Mouse (Mus musculus) MEL (cell line): ENCODE results near the gene Lhx2. TPM values are rescaled to one million over a fixed set of nuclear protein-coding genes. Genes with fewer than 3 reads are reported as not detected.

Experiments
- DNase-seq: peaks from one replicate; pipeline ENCODE4 v3.0.0; 2011; ENCODE audit warnings: low read depth, low spot score
- H3K27ac ChIP-seq: 2 replicates; pipeline ENCODE4 v1.5.1; 2012; ENCODE audit warnings: low read depth, mild to moderate bottlenecking, control low read depth, low read length, moderate library complexity; ENCODE audit not compliant: control insufficient read depth
- H3K27me3 ChIP-seq, 2 experiments: fragments of 150-350 bp in 1 of 2; sonication (generic) in 1 of 2; 2 replicates each; pipeline ENCODE4 v1.6.1; 2012; ENCODE audit warnings: low read length in 2 of 2, mild to moderate bottlenecking in 2 of 2, improper control_type of control experiment in 1 of 2, moderate library complexity in 1 of 2; ENCODE audit not compliant: insufficient read depth in 2 of 2, control insufficient read depth in 1 of 2
- H3K36me3 ChIP-seq, 2 experiments: 2 replicates each; pipeline ENCODE4 v1.6.1; 2012 to 2014; ENCODE audit warnings: low read length in 2 of 2, improper control_type of control experiment in 1 of 2, inconsistent platforms in 1 of 2, mild to moderate bottlenecking in 1 of 2; ENCODE audit not compliant: insufficient read depth in 2 of 2, control insufficient read depth in 1 of 2
- H3K4me1 ChIP-seq, 2 experiments: fragments of 150-350 bp in 1 of 2; sonication (generic) in 1 of 2; 2 replicates each; pipeline ENCODE4 v1.6.1; 2012; ENCODE audit warnings: low read length in 2 of 2, improper control_type of control experiment in 1 of 2, mild to moderate bottlenecking in 1 of 2; ENCODE audit not compliant: insufficient read depth in 2 of 2, control insufficient read depth in 1 of 2
- H3K4me3 ChIP-seq, 2 experiments: fragments of 150-350 bp in 1 of 2; sonication (generic) in 1 of 2; 2 replicates each; pipeline ENCODE4 v1.5.1; 2012; ENCODE audit warnings: low read depth in 2 of 2, low read length in 2 of 2, mild to moderate bottlenecking in 2 of 2, moderate library complexity in 2 of 2, control low read depth in 1 of 2, improper control_type of control experiment in 1 of 2; ENCODE audit not compliant: control insufficient read depth in 1 of 2, insufficient read depth in 1 of 2
- H3K79me2 ChIP-seq: 2 replicates; pipeline ENCODE4 v1.6.1; 2012; ENCODE audit warnings: mild to moderate bottlenecking, low read length, moderate library complexity; ENCODE audit not compliant: control insufficient read depth, poor library complexity, insufficient read depth
- H3K9ac ChIP-seq: 2 replicates; pipeline ENCODE4 v1.6.1; 2012; ENCODE audit warnings: low read depth, mild to moderate bottlenecking, control low read depth, low read length, moderate library complexity; ENCODE audit not compliant: control insufficient read depth, poor library complexity, severe bottlenecking
- H3K9me3 ChIP-seq: fragments of 150-350 bp; sonication (generic); replicated peaks from 2 replicates; pipeline ENCODE4 v1.6.1; 2012; ENCODE audit warnings: mild to moderate bottlenecking, low read length, improper control_type of control experiment, moderate library complexity; ENCODE audit not compliant: insufficient read depth
- BHLHE40 ChIP-seq: IDR thresholded peaks from 2 replicates; pipeline ENCODE4 v1.6.1; 2012; ENCODE audit warnings: low read depth, mild to moderate bottlenecking, inconsistent platforms, low read length, improper control_type of control experiment, borderline replicate concordance
- E2F4 ChIP-seq: IDR thresholded peaks from 2 replicates; pipeline ENCODE4 v1.6.1; 2011; ENCODE audit warnings: low read depth, low read length, improper control_type of control experiment, borderline replicate concordance
- ELF1 ChIP-seq: IDR thresholded peaks from 2 replicates; pipeline ENCODE4 v1.6.1; 2014; ENCODE audit warnings: low read depth, mild to moderate bottlenecking, inconsistent platforms, low read length, improper control_type of control experiment, moderate library complexity
- GABPA ChIP-seq: IDR thresholded peaks from 2 replicates; pipeline ENCODE4 v1.6.1; 2012; ENCODE audit warnings: low read depth, mild to moderate bottlenecking, inconsistent platforms, low read length, improper control_type of control experiment, moderate library complexity
- GATA1 ChIP-seq: IDR thresholded peaks from 2 replicates; pipeline ENCODE4 v1.6.1; 2011; ENCODE audit warnings: low read depth, low read length, improper control_type of control experiment
- HCFC1 ChIP-seq: IDR thresholded peaks from 2 replicates; pipeline ENCODE4 v1.6.1; 2012; ENCODE audit warnings: low read depth, mild to moderate bottlenecking, inconsistent platforms, low read length, improper control_type of control experiment, moderate library complexity
- JUND ChIP-seq: IDR thresholded peaks from 2 replicates; pipeline ENCODE4 v1.6.1; 2011; ENCODE audit warnings: low read depth, mild to moderate bottlenecking, improper control_type of control experiment, low read length
- KAT2A ChIP-seq: conservative IDR thresholded peaks from 2 replicates; pipeline ENCODE4 v1.6.1; 2012; ENCODE audit warnings: low read depth, low read length, improper control_type of control experiment, inconsistent platforms
- MAFK ChIP-seq: IDR thresholded peaks from 2 replicates; pipeline ENCODE4 v1.6.1; 2011; ENCODE audit warnings: low read depth, mild to moderate bottlenecking, low read length, improper control_type of control experiment, borderline replicate concordance
- MAX ChIP-seq: IDR thresholded peaks from 2 replicates; pipeline ENCODE4 v1.6.1; 2011; ENCODE audit warnings: low read length, improper control_type of control experiment
- MXI1 ChIP-seq: IDR thresholded peaks from 2 replicates; pipeline ENCODE4 v1.6.1; 2011; ENCODE audit warnings: mild to moderate bottlenecking, low read depth, low read length, improper control_type of control experiment
- MYB ChIP-seq: IDR thresholded peaks from 2 replicates; pipeline ENCODE4 v1.6.1; 2011; ENCODE audit warnings: mild to moderate bottlenecking, low read depth, low read length, improper control_type of control experiment
- MYC ChIP-seq: IDR thresholded peaks from 2 replicates; pipeline ENCODE4 v1.6.1; 2011; ENCODE audit warnings: low read depth, mild to moderate bottlenecking, low read length, improper control_type of control experiment, moderate library complexity
- NELFE ChIP-seq: IDR thresholded peaks from 2 replicates; pipeline ENCODE4 v1.6.1; 2011; ENCODE audit warnings: low read depth, low read length, improper control_type of control experiment
- POLR2A ChIP-seq, 2 experiments: IDR thresholded peaks; 2 replicates each; pipeline ENCODE4 v1.6.1; 2011 to 2012; ENCODE audit warnings: low read length in 2 of 2, mild to moderate bottlenecking in 2 of 2, control low read depth in 1 of 2, improper control_type of control experiment in 1 of 2, low read depth in 1 of 2, moderate library complexity in 1 of 2; ENCODE audit not compliant: control insufficient read depth in 1 of 2, insufficient read depth in 1 of 2, poor library complexity in 1 of 2
- POLR2AphosphoS5 ChIP-seq: IDR thresholded peaks from 2 replicates; pipeline ENCODE4 v1.6.1; 2012; ENCODE audit warnings: low read depth, borderline replicate concordance, mild to moderate bottlenecking, inconsistent platforms, low read length, moderate library complexity, mixed read lengths
- ZMIZ1 ChIP-seq: IDR thresholded peaks from 2 replicates; pipeline ENCODE4 v1.6.1; 2012; ENCODE audit warnings: low read depth, mild to moderate bottlenecking, inconsistent platforms, low read length, improper control_type of control experiment, moderate library complexity
- polyA plus RNA-seq, 2 experiments: library from polyadenylated mRNA; stranded (reverse) in 1 of 2; unstranded in 1 of 2; fragments of >175 nt in 1 of 2; fragments of >200 nt in 1 of 2; gene quantifications; 2 replicates each; pipeline versions ENCODE4 v1.2.1 to v1.2.4; 2012; ENCODE audit warnings: low replicate concordance in 2 of 2, low read depth in 1 of 2; ENCODE audit not compliant: insufficient read length in 2 of 2, insufficient read depth in 1 of 2, missing spikeins in 1 of 2
- total RNA-seq: library from RNA; depleted of rRNA; stranded (reverse); fragments of 300-350 nt; gene quantifications from 2 replicates; pipeline ENCODE4 v1.2.3, GENCODE M21; 2012; rRNA removed

Lhx2 gene
- total RNA-seq, result 0.12 TPM in 1 of 2 replicates, not detected in the other
- polyA plus RNA-seq, result not detected

DNA sequence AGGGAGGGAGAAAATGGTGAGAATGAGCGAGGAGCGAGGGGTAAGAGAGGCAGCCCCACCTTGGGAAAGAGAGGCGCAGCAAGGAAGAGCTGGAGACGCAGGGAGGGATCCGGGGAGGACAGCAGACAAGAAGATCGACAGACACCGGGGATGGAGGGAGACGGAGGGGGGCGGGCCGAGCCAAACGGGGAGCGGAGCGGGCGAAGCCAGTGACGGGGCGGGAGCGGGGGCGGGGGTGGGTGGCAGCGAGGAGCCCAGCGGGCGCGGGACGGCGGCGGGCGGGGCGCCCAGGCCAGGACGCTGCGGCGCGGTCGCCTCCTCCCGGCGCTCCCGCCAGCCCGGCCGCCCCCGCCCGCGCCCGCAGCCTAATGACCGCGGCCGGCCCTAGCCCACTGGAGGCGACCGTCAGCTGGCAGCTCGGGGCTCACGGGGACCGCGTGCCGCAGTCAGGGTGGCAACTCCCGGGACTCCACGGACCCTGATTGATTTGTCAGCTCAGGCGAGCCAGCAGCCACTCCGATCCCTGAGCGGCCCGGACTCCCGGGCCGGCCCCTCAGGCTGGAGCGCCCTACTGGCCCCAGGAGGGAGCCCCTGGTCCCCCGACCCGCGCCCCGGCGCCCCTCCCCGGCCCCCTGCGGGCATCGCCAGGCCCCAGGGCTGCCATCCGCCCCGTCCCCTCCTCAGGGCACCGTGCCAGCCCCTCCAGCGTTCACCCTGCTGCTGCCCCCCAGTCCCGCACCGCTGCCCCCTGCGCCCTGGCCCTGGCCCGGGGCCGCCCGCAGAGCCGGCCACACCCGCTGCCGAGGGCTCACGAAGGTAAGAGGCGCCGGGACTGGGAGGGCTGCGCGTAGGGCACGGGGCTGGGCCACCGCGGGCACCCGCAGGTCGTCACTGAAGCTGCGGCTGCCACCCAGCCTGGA lies at the start of gene Lhx2:
Lhx2 (plus strand) TSS at position 292 of the 920 bp plus-strand sequence.
- no peaks in the 10 kb centered on the region for H3K36me3 ChIP-seq
- no peaks in the 10 kb centered on the region for H3K79me2 ChIP-seq
- H3K9ac ChIP-seq, result no peak within 1 kb of the TSS
- H3K27me3 ChIP-seq, result peaks cover 2 to 6% of the 10 kb centered on the region in 2 experiments
- H3K4me3 ChIP-seq, result no peak within 1 kb of the TSS
- H3K9me3 ChIP-seq, result no peaks in the 10 kb centered on the region
- DNase-seq, result no peak
- no peaks in the 10 kb centered on the region for H3K4me1 ChIP-seq
- no peak within 1 kb of the TSS for H3K27ac ChIP-seq
- no peak for TF ChIP-seq BHLHE40
- TF ChIP-seq NELFE, result no peak
- TF ChIP-seq MYC, result no peak
- no peak for TF ChIP-seq GABPA
- TF ChIP-seq JUND, result no peak
- no peak for TF ChIP-seq HCFC1
- TF ChIP-seq ELF1, result no peak
- no peak for TF ChIP-seq MYB
- no peak for TF ChIP-seq GATA1
- TF ChIP-seq E2F4, result no peak
- TF ChIP-seq POLR2AphosphoS5, result no peak
- TF ChIP-seq MXI1, result no peak
- no peak for TF ChIP-seq MAX
- TF ChIP-seq MAFK, result no peak

GRCm38 (mm10) chr2:38291526-38291925 lies 47.6 kb upstream of the Lhx2 start:
- no peak for DNase-seq
- H3K27ac ChIP-seq, result no peak overlapping the region
- TF ChIP-seq MXI1 (no peak), ZMIZ1 (no peak), POLR2A (IDR thresholded peaks at IDR 0.05; ENCODE audit: control insufficient read depth in 1 of 2, insufficient read depth in 1 of 2, low read depth in 1 of 2, low read length in 2 of 2, poor library complexity in 1 of 2) (no peak), KAT2A (no peak)
- TF ChIP-seq, all 39 proteins: peak for 0

More at GRCm38 (mm10) chr2:38291526-38291925, 47.6 kb upstream of the Lhx2 start:
- Histone ChIP-seq H3K9me3 (no peaks in the 10 kb centered on the region), H3K79me2 (peaks cover 6% of the 10 kb centered on the region), H3K36me3 (peaks cover 0 to 3% of the 10 kb centered on the region in 2 experiments; a peak in 2 of 4 replicates), H3K4me3 (no peak overlapping the region), H3K27me3 (no peaks in the 10 kb centered on the region), H3K4me1 (peaks cover 3% of the 10 kb centered on the region in 2 experiments; a peak in 2 of 4 replicates), H3K9ac (no peak overlapping the region)
